Mouse (Mus musculus): ENCODE results near the gene Cx3cr1.

- TF ChIP-seq CTCF (IDR thresholded peaks at IDR 0.05; ENCODE audit: borderline replicate concordance, extremely low read depth, insufficient read depth, insufficient read length) (no peak), POLR2A (IDR thresholded peaks at IDR 0.05; ENCODE audit: borderline replicate concordance, extremely low read depth, insufficient read depth, insufficient read length, poor library complexity, severe bottlenecking) (no peak)
Measured at GRCm38 (mm10) chr9:120005936-120006335, 63.7 kb downstream of the Cx3cr1 start.

Data from brain, embryonic 14.5 days (tissue).